14 mouse cellular contexts compared by ENCODE assay signal in genomic region chr10:69709631-69710030, GRCm38 (mm10).
A peak's percentile ranks its signal among the peaks of the same experiment; 100 is the strongest.
DNase-seq lines count a peak whose midpoint lies in the region; ATAC-seq lines count a peak whose summit lies in the region.
"Had no signal": no experiment of that assay in that cellular context is flagged by ENCODE, and none has a peak within 500 bp of the region (broad histone marks: within the 10 kb centered on the region; RNA-seq: fewer than 3 reads in every experiment).

No protein-coding gene starts in this region.

- 78% methylated on average over 2 of the region's 2 CpGs for WGBS in neural tube, embryonic 12.5 days

- ATAC-seq in neural tube, embryonic 12.5 days (ENCODE audit: low FRiP score, low read depth), result no peak

- H3K9ac ChIP-seq in neural tube, embryonic 12.5 days, result no peak overlapping the region
- H3K9ac ChIP-seq: lung, embryonic 15.5 days had no signal

- H3K4me1 ChIP-seq in neural tube, embryonic 12.5 days, result peaks cover 31% of the 10 kb centered on the region

- no peak overlapping the region for H3K4me3 ChIP-seq in neural tube, embryonic 12.5 days
- H3K4me3 ChIP-seq: lung, embryonic 15.5 days had no signal

- H3K27ac ChIP-seq in neural tube, embryonic 12.5 days, result no peak overlapping the region
- H3K27ac ChIP-seq: lung, embryonic 15.5 days; stomach, postnatal 0 days had no signal

- no peaks in the 10 kb centered on the region for H3K36me3 ChIP-seq in neural tube, embryonic 12.5 days
- H3K36me3 ChIP-seq: lung, embryonic 15.5 days had no signal

- intact Hi-C loops in heart, postnatal 14 days (cut with DNase I), result no loop called here

- H3K4me2 ChIP-seq in neural tube, embryonic 12.5 days (replicated peaks), result peak overlapping the region; percentile 62
- H3K4me2 ChIP-seq: liver, embryonic 11.5 days; lung, embryonic 15.5 days had no signal

- no peaks in the 10 kb centered on the region for H3K27me3 ChIP-seq in neural tube, embryonic 12.5 days (replicated peaks)
- H3K27me3 ChIP-seq: lung, embryonic 15.5 days had no signal

- H3K9me3 ChIP-seq in neural tube, embryonic 12.5 days, result no peaks in the 10 kb centered on the region
- H3K9me3 ChIP-seq: lung, embryonic 15.5 days had no signal

- peak; percentile 6 for DNase-seq in adrenal gland, postnatal 14 days
- no peak for DNase-seq in adrenal gland, postnatal 4 days (ENCODE audit: low spot score in 2 of 2)
- peak; percentile 13 to 41 for DNase-seq in heart, postnatal 14 days
- no peak for DNase-seq in heart, postnatal 4 days
- no peak for DNase-seq in neural tube, embryonic 10.5 days (ENCODE audit: extremely low spot score, low spot score)
- DNase-seq in spleen, postnatal 4 days (ENCODE audit: low spot score in 2 of 2), result no peak
- no peak for DNase-seq in spleen, adult 18-20 months
- DNase-seq: kidney, adult 9 months; right cerebral cortex, postnatal 4 days; thymus, postnatal 36 days had no signal

Comparison
In these comparisons a context has a peak if more than half of its experiments do, and no peak if none do; other contexts are left out.
1. DNase-seq: peak in adrenal gland, postnatal 14 days (single experiment) and heart, postnatal 14 days (2 of 2); none in adrenal gland, postnatal 4 days (0 of 2), heart, postnatal 4 days (single experiment), neural tube, embryonic 10.5 days (single experiment), spleen, postnatal 4 days (0 of 2) and spleen, adult 18-20 months (0 of 2).